Mouse (Mus musculus) frontal cortex, adult (tissue): ENCODE data around the gene Slc35c1.
A peak's percentile ranks its signal among the peaks of the same experiment; 100 is the strongest.
"Not testable (repeated sequence)": the region's sequence is repeated elsewhere in the genome, so short reads cannot be mapped to it uniquely, and the experiment has no call there.

Source experiments
- ATAC-seq: cut with Nextera tagmentation; 2 replicates; pipeline ENCODE4 v1.9.2; 2017; ENCODE audit warnings: mild to moderate bottlenecking, moderate library complexity, mixed read lengths; ENCODE audit not compliant: low TSS enrichment

Slc35c1 gene

DNA sequence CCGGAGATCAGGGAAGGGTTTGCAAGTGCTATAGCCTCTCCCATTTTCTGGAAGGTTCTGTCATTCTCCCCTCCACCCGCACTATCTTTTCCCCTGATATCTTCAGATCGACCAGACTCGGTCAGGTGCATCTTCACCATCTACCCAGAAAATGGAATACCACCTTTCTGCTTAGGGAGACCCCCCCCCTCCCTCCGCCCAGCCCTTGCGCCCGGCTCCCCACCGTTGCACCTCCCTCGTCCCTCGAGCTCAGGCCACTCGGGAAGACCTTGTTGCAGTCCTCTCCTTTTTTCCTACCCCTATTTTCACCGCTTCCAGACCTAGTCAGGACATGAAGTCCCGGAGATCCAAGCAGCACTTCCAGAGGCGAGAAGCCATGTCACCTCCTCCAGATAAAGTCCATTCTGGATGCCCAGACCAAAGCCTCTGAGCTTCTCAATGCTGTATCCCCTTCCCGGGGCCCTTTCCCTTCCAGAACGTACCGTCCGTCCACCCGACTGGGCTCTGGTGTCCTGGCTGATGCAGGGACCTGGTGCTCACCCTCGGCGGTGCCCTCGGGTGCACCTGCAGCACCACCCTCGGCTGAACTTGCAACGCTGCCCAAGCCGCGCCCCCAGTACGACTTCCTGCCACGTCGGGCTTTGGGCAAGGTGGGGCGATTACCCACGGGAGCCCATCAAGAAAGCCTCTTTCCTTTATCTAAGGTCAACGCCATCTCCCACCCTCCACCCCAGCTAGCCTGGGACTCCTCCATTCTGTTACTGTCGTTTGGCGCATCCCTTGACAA, at the start of gene Slc35c1:
Gene Slc35c1, minus strand, starts transcription at position 618 of the 787 bp plus-strand sequence.
- ATAC-seq, result peak; percentile 2; the same call in 1 of the 2 replicates

DNA sequence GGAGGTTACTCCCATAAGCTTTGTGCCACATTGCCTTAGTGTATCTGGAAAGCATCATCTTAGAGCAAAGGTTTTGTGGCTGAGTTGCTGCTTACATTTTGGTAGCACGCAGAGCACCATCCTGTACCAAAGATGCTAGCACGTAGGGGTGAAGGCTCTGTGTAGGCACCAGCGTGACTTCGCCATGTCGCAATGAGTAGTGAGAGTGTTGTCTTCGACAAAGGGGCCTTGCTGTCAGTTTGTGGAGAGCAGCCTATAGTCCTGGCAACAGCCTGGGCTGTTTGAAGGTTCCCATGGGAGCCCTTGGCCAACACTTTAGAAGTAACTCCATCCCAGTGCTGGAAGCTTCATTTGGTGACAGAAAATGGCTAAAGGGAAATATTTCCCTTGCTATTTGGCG, 45.0 kb upstream of the Slc35c1 start:
- no peak for ATAC-seq

DNA sequence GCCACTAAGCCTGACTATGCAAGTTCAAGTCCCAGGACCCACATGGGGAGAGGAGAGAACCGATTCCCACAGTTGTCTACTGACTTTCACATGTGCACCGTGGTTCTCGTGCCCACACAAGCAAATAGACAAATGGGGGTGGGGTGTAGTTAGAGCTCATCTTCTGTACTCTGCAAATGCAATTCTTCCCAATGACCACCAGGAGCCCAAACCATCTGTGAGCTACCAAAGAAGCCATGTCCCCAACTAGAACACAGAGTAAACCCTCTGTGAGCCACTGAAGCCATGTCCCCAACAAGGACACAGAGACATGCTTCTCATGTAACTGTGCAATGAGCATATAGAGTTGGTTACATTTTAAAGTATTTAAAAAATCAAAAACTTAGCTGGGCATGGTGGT, 43.1 kb upstream of the Slc35c1 start:
- no peak for ATAC-seq

DNA sequence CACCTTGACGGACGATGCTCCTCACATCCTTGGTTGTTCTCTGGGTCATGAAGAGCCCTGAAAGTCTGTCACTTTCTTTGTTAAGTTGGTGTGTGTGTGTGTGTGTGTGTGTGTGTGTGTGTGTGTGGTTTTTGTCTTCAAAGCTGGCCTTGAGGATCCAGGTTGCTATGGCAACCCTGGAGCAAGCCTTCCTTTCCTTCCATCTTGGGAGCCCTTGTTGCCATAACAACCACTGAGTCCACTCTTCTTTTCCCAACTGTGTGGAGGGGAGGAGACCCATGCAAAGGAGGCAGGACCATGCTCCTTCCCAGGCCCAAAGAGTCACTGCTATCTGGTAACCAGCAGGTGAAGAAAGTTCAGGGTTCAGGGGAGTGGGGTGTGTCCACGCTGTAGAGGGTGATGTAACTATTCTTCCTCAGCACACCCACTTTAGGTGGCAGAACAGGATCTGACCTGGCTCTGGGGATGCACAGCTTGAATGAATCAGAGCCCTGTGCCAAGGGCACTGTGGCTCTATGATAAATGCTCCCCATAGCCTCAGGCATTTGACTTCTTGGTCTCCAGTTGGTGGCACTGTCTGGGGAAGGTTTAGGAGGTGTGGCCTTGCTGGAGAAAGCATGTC, 39.5 kb upstream of the Slc35c1 start:
- peak; percentile 94 for ATAC-seq

DNA sequence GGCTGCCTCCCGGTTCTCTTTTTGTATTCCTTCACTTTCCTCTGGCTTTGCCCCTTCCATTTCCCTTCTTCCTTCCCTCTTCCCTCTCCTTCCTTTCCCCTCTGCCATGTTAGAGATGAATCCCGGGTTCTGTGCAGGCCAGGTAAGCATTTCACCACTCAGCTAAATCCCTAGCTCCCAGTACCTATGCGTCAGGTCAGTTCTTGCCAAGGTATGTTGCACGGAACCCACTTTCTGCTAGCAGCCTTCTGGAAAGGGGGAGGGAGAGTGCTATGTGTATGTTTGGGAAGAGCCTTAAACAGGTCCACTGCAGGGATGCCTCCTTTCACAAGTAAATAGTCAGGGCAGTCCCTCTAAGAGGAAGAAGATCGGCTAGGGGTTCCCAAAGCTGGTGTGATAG, 36.8 kb upstream of the Slc35c1 start:
- ATAC-seq, result no peak

DNA sequence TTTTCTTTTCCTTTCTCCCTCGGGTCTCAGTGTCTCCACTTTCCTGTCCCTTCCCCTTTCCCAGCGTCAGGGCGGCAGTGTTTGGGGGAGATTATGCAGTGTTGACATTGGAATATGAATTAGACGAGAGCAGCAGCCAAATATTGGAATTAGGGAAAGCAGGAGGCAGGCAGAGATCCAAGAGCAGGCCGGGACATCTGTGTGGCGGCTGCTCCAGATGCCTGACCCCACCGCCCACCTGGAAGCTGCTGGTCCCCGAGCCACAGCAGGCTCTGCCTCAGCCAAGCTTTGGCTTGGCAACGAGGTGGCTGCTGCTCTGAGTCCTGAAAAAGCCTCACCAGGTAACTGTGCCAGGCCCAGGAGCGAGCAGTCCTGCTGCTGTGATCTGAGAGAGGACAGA, 36.3 kb upstream of the Slc35c1 start:
- no peak for ATAC-seq

DNA sequence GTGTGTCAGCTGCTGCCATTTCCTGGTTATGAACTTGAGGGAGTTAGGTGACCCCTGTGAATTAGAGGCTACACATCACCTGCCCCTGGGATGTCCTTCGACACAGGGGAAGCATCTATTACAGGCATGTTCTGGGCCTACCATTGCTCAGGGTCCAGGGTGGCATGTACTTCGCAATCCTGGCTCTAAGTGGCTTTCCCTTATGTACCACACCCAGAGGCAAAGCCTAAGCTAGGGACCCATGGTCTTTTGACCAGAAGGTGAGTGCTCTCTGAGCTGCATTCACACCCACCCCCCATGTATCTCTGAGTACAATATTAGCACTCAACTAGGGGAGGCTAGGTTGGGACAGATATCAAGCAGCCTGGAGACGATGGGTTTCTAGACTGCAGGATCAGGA, 34.6 kb upstream of the Slc35c1 start:
- no peak for ATAC-seq

DNA sequence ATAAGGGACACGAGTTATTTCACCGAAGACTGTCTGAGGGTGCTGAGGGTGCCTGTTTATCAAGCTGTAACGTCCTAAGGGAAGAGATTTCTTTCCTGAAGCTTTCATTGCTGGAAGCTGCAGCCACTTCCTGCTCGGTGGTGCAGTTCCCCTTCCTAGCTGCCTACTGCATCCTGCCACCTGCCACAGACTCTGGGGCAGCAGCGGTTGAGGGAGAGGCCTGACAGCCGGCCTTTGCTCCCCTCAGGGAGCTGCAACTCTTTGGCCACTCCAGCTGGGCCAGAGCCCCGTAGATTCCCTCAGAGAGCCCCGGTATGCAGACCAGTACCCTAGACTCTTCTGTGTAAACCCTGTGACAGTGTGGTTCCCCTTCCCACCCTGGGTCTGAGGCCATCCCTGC, 34.1 kb upstream of the Slc35c1 start:
- no peak for ATAC-seq

DNA sequence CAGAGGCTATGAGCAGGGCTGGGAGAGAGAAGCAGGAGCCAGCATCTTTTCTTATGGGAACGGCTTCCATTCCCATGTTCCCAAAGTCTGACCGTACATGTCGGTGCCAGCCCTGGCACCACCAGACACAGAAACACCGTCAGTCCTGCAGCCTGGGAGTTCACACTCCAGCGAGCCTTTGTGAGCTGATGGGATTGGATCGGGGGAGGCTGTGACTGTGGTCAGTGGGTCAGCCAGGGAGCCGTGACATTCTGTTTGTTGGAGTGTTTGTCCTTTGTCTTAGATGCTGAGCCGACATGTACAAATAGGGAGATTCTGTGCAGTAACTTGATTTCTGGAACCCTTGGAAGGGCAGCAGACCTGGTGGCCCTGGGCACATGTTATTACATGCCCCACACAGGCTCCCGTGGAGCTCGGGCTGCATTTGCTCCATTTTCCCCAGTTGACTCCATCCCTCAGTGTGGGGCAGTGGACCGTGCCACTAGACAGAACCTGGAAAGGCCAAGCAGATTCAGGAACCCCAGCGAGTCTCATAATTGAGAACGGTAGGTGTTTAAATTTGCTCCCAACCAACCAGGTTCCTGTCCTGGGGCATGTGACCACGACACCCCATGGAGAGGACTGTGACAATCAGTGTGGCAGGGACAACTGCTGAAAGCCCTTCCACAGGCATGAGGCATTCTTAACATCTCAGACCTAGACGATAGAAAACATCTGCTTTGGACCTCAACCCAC, 33.5 kb upstream of the Slc35c1 start:
- ATAC-seq, result no peak

DNA sequence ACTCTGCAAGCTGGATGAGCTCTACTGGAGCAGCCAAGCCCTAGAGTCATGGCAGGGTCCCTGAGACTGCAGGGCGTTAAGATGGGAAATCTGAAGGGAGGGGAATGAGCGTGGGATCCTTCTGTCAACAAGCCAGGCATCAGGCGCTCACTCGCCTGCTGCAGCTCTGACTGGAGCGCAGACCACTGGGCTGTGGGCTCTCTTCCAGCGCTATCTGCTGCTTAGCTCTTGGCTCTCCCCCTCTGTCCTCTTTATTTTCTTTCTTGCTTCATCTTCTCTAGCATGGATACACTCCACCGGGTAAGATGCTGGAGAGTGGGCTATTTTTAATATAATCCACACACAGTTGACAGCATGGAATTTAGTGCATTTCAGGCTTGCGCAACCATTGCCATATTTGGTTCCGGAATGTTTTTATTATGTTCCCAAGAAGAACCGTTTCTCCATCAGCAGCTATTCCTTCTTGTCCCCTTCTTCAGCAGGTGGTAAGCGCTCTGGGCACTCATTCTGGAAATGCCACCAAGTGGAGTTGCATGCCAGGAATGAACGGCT, 31.7 kb upstream of the Slc35c1 start:
- ATAC-seq, result peak; percentile 69

DNA sequence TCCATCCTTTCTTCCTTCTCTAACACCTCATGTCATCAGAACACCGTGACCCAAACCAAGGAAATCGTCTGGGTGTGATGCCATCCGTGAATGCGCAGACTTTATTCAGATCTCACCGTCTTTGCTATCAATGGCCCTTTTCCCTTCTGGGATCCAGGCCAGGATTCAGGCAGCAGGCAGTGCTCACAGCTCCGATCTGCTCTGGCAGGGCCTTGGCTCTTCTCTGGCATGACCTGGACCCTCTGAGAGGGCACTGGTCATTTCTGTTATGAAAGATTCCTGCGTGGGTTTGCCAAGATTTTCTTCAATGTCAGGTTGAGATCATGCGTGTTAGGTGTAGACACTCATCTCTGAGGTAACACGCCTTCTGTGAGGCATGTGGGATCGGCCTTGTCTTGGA, 30.2 kb upstream of the Slc35c1 start:
- no peak for ATAC-seq

DNA sequence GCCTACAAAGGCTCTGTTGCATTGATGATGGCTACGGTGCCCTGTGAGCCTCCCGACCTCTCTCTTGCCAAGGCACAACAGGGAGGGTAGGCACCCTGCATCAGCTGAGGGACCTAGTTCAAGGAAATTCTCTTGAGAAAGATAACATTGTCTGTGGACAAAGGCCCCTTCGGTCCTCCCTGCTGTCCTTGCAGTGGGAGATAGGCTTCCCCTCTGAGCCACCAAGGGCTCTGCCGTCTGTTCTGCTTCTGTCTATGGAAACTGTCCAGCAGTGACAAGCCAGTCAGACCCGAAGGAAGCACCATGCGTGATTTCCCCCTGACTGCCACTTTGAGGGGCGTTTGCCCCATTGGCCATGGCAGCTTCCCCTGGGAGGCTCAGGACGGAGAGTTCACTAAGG, 27.5 kb upstream of the Slc35c1 start:
- no peak for ATAC-seq

DNA sequence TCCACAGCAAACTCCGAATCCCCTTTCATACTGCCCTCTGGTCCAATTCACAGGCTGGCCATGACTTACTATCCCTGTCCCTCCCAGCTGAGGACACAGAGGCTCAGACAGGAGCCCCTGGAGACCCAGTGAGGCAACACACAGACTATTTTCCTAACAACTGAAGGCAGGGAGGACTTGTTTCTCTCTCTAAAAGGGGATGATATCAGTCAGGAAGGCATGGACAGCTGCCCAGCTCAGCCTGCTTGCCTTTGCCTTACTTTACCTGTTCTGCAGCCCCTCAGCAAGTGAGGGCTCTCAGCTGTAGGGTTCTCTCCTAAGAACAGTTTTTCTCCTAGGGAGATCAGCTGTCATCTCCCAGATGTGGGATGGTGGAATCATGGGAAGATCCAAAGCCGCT, 26.6 kb upstream of the Slc35c1 start:
- ATAC-seq, result no peak

DNA sequence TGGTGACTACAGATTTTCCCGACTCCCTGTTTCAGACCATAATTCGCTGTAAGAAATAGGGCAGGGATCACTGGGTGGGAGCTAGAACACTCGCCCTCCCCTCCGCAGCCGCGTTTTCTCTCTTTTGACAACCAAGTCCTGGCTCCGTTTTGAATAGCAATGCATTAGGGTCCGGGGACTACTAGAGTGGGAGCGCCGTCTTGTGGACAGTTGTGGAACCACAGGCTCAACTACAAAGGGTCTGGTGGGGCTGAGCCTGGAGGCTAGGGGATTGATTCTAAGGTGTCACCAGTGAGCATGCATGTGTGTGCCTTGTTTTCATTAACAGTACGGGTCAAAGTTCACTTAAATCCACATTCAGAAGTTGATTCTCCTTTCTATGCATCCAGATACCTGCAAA, 26.1 kb upstream of the Slc35c1 start:
- peak; percentile 44; the same call in 1 of the 2 replicates for ATAC-seq

DNA sequence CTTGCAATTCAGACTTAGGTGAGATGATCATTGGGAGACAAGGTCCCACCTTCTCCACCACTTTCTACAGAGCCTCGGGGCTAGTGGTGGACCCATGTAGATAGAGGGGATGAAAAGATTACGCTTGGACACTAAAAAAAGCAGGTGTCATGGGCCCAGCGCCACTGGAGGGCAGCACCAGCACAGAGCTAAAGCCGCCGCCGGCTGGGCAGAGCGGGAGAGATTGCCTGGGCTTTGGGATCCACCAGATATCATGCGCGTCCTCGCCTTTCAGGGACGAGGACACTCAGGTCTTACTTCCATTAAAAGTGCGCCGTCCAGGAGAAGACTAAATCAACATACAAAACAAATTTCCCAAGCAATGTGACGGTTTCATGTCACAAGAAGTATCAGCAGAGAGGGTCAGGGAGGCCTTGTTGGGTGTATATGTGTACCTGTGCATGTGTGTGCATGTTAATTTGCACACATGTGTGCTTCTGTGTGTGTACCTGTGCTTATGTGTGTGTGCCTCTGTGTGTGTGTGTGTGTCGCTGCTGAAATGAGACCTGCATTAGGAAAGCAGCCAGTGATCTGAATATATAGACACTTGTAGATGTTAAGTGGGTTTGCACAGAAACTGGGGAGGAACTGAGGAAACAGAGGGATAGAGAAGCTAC, 25.4 kb upstream of the Slc35c1 start:
- peak; percentile 79 for ATAC-seq

DNA sequence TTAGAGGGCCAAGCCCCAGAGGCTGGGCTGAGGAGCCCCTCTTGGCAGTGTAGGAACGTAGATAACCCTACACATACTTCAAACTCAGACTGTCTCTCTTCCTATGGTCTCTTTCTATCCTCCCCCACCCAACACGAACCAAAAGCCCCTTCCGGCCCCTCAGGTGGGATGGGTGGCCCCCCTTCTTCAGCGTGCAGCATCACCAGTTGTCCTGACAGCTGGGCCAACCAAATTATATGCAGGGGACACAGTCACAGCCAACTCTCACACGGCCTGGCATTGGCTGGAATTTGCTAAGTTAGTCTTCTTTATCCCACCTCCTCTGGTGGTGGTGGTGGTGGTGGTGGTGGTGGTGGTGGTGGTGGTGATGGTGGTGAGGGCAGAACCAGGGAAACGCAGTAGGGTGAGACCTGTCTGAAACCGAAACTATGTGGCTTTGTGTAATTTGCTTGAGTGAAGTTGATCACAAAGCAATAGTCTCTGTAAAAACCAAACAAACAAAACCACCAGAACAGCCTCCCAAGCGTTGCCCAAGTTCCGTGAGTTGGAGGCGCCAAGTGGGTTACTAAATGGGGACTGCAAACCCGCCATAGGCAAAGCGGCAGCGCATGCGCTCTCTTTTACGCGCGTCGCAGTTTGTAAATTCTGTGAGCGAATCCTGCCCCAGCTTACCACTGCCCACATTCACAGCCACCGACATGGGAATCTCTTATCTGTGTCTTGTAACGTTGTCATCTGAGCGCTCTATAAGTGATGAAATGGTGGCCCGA, 24.1 kb upstream of the Slc35c1 start:
- peak; percentile 56; the same call in 1 of the 2 replicates for ATAC-seq

DNA sequence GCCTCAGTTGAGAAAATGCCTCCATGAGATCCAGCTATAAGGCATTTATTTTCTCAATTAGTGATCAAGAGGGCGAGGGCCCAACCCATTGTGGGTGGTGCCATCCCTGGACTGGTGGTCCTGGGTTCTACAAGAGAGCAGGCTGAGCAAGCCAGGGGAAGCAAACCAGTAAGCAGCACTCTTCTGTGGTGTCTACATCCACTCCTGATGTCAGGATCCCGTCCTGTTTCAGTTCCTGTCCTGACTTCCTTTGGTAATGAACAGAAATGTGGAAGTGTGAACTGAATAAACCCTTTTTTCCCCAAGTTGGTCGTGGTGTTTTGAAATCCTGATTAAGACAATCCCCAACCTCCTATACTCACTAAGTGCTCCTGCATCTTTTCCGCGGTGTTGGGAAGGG, 23.2 kb upstream of the Slc35c1 start:
- ATAC-seq, result no peak

DNA sequence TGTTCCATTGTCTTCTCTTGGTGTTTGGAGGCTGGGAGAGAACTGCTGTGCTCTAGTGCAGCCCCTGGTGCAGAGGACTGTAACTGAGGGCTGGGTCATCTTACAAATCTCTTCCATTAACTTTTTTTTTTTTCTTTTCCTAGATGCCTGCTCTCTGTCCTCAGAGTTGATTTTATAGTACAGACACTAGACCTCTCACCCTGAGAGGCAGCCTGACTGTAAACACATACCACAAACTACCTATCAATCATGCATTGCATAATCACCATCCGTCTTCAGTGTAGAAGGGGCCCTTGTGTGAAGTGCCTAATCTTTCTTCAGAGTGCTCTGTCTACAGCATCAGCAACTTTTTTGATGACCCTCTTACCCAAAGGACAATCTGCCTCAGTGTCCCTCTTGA, 22.2 kb upstream of the Slc35c1 start:
- no peak for ATAC-seq

DNA sequence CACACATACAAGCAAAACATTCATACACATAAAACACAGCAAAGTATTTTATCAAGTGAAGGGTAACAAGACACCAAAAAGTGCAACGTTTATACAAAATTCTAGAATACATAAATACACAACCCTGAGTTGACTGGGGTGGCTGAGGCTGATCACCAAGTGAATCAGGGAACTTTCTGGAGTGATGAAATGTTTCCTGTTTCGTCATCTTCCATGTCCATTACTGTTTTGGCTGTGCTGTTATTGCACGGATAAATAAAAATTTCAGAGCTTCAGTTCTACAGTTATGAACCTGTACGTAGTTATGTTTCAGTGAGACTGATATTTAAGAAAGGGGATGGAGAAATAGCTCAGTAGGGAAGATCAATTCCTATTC, 18.0 kb upstream of the Slc35c1 start:
- no peak for ATAC-seq

DNA sequence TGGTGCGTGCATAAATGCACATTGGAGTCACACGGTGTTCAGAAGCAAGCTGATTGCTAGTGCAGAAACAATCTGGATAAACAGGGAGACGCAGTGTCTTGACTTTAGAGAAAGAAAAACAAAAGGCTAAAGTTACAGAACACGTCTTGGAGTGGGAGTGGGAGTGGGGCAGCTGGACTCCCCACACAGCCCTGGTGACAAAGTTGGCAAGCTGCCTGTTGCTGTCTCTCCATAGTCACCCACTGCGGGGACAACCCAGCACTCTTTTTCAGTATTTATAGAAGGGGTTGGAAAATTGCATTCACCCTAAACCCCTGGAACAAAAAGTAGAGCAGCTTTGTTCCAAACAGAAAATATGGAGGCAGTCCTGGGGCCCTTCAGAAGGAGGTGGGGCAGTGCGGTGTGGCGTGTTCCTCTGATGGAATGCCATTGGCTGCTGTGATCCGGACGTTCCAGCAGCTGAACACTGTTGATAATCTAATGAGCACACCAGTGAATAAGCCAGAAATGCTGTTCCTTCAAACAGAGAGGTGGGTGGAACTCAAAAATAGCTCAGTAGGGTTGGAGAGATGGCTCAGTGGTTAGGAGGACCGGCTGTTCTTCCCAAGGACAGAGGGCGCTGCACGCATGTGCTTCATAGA, 17.5 kb upstream of the Slc35c1 start:
- peak; percentile 82 for ATAC-seq

DNA sequence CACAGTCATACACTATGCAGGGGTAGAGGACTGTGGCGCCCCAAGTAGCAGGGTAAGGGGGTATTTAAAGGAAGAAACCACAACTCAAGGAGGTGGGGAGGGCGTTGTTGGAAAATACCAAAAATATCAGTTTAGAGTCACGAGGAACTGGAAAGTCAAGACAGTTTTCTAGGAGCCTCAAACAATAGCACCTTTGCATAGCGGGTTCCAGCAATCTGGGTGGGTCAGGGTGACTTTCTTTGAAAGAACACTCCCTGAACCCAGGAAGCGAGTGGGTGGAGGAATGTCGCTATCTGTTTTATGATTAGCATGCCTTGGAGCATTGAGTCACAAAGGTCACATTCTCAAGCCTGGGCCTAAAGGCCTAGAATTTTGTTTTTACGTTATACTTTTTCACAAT, 16.2 kb upstream of the Slc35c1 start:
- ATAC-seq, result not testable (repeated sequence)
